Mouse (Mus musculus) effector memory CD4-positive, alpha-beta T cell, adult 7 months (primary cell): Measurements from ENCODE around the gene Umodl1. TPM values are rescaled to one million over a fixed set of nuclear protein-coding genes. Genes with fewer than 3 reads are reported as not detected.

ENCODE experiments used
- polyA plus RNA-seq: library from polyadenylated mRNA; unstranded; fragments of 100-300 nt; shearing (Covaris generic); gene quantifications from one replicate; pipeline ENCODE4 v1.2.1, GENCODE M21; 2017

The Umodl1 gene
- polyA plus RNA-seq = not detected

GRCm38 (mm10) chr17:30954340-30954739 lies at the start of gene Umodl1:
Umodl1 (plus strand) TSS chr17:30954640.

GRCm38 (mm10) chr17:31057151-31057890 lies 102.9 kb downstream of the Umodl1 start, which contains the start of gene Abcg1:
Abcg1 (plus strand) TSS chr17:31057675.

Other genes with a start within 250 kb of the Umodl1 start
- gene Glp1r, start 52.8 kb upstream of the Umodl1 start, polyA plus RNA-seq = 0.40 TPM
- 20.0 TPM for gene Abcg1, start 103.0 kb downstream of the Umodl1 start, polyA plus RNA-seq
- not detected for gene Tff3, start 175.0 kb downstream of the Umodl1 start, polyA plus RNA-seq
- not detected for gene Tff2, start 189.6 kb downstream of the Umodl1 start, polyA plus RNA-seq
- not detected for gene Tff1, start 210.6 kb downstream of the Umodl1 start, polyA plus RNA-seq
- gene Tmprss3, start 244.3 kb downstream of the Umodl1 start, polyA plus RNA-seq = not detected